Mouse (Mus musculus): ENCODE measurements around the gene Dus3l. TPM values are rescaled to one million over a fixed set of nuclear protein-coding genes. Genes with fewer than 3 reads are reported as not detected.

The Dus3l gene
- polyA plus RNA-seq, 1 experiment from 2014 or later: 42.3 TPM

GRCm38 (mm10) chr17:56754271-56755185 is 10.0 kb upstream of the Dus3l start:
- H3K9me3 ChIP-seq (ENCODE audit: low read depth, low read length): no peaks in the 10 kb centered on the region
- H3K36me3 ChIP-seq (ENCODE audit: insufficient read depth): no peaks in the 10 kb centered on the region
- H3K27me3 ChIP-seq (ENCODE audit: insufficient read depth, low read length): peaks cover 73% of the 10 kb centered on the region
- H3K4me1 ChIP-seq (ENCODE audit: insufficient read depth): no peaks in the 10 kb centered on the region; the same call in 1 of the 2 replicates
- WGBS: 14% methylated on average over 36 of the region's 36 CpGs
- H3K9ac ChIP-seq: no peak overlapping the region
- no peak for TF ChIP-seq CTCF (IDR thresholded peaks at IDR 0.05; ENCODE audit: low read depth)
- no peak overlapping the region for H3K27ac ChIP-seq (ENCODE audit: low read depth)
- no peak overlapping the region for H3K4me3 ChIP-seq (ENCODE audit: low read depth, low read length)
- peak overlapping the region; percentile 37; the same call in 1 of the 2 replicates for H3K4me2 ChIP-seq
- ATAC-seq (ENCODE audit: insufficient read depth) (no peak), DNase-seq (peak; percentile 54)

- TF ChIP-seq CTCF (IDR thresholded peaks at IDR 0.05; ENCODE audit: low read depth): peak; percentile 56
- Histone ChIP-seq H3K36me3 (ENCODE audit: insufficient read depth) (no peaks in the 10 kb centered on the region), H3K4me1 (ENCODE audit: insufficient read depth) (no peaks in the 10 kb centered on the region; the same call in 1 of the 2 replicates), H3K4me3 (ENCODE audit: low read depth, low read length) (peak overlapping the region; percentile 56), H3K9ac (peak overlapping the region; percentile 55), H3K27ac (ENCODE audit: low read depth) (no peak overlapping the region), H3K9me3 (ENCODE audit: low read depth, low read length) (no peaks in the 10 kb centered on the region), H3K4me2 (peak overlapping the region; percentile 99), H3K27me3 (ENCODE audit: insufficient read depth, low read length) (peaks cover 60% of the 10 kb centered on the region)
- WGBS: under 1% methylated on average over 45 of the region's 51 CpGs
- peak; percentile 21 for ATAC-seq (ENCODE audit: insufficient read depth)
- DNase-seq: no peak
Observed at GRCm38 (mm10) chr17:56756703-56757399, 7.7 kb upstream of the Dus3l start.

GRCm38 (mm10) chr17:56757416-56758123 is 7.0 kb upstream of the Dus3l start, which contains the start of gene Nrtn:
Gene Nrtn, minus strand, starts transcription at chr17:56757530.
- DNase-seq (peak; percentile 93), ATAC-seq (ENCODE audit: insufficient read depth) (peak; percentile 68)
- under 1% methylated on average over 48 of the region's 48 CpGs for WGBS
- peaks cover 4% of the 10 kb centered on the region; the same call in 1 of the 2 replicates for H3K4me1 ChIP-seq (ENCODE audit: insufficient read depth)
- H3K27me3 ChIP-seq (ENCODE audit: insufficient read depth, low read length): peaks cover 53% of the 10 kb centered on the region
- no peaks in the 10 kb centered on the region for H3K9me3 ChIP-seq (ENCODE audit: low read depth, low read length)
- no peak within 1 kb of the TSS for H3K27ac ChIP-seq (ENCODE audit: low read depth)
- H3K4me2 ChIP-seq: peak within 1 kb of the TSS; percentile 99
- H3K9ac ChIP-seq: peak within 1 kb of the TSS; percentile 55
- TF ChIP-seq CTCF (IDR thresholded peaks at IDR 0.05; ENCODE audit: low read depth): no peak
- H3K4me3 ChIP-seq (ENCODE audit: low read depth, low read length): peak within 1 kb of the TSS; percentile 56
- no peaks in the 10 kb centered on the region for H3K36me3 ChIP-seq (ENCODE audit: insufficient read depth)

GRCm38 (mm10) chr17:56758132-56758531 is 6.4 kb upstream of the Dus3l start:
- Histone ChIP-seq H3K27me3 (ENCODE audit: insufficient read depth, low read length) (peaks cover 47% of the 10 kb centered on the region), H3K36me3 (ENCODE audit: insufficient read depth) (no peaks in the 10 kb centered on the region), H3K4me3 (ENCODE audit: low read depth, low read length) (no peak overlapping the region), H3K27ac (ENCODE audit: low read depth) (no peak overlapping the region), H3K4me2 (peak overlapping the region; percentile 99), H3K9ac (no peak overlapping the region), H3K4me1 (ENCODE audit: insufficient read depth) (peaks cover 4% of the 10 kb centered on the region; the same call in 1 of the 2 replicates), H3K9me3 (ENCODE audit: low read depth, low read length) (no peaks in the 10 kb centered on the region)
- ATAC-seq (ENCODE audit: insufficient read depth) (no peak), DNase-seq (peak; percentile 65)
- WGBS: 6% methylated on average over 12 of the region's 12 CpGs
- peak; percentile 62 for TF ChIP-seq CTCF (IDR thresholded peaks at IDR 0.05; ENCODE audit: low read depth)

GRCm38 (mm10) chr17:56759261-56759660 is 5.3 kb upstream of the Dus3l start:
- ATAC-seq (ENCODE audit: insufficient read depth) (no peak), DNase-seq (no peak)
- Histone ChIP-seq H3K9me3 (ENCODE audit: low read depth, low read length) (no peaks in the 10 kb centered on the region), H3K27ac (ENCODE audit: low read depth) (no peak overlapping the region), H3K4me1 (ENCODE audit: insufficient read depth) (peaks cover 4% of the 10 kb centered on the region; the same call in 1 of the 2 replicates), H3K9ac (no peak overlapping the region), H3K27me3 (ENCODE audit: insufficient read depth, low read length) (peaks cover 36% of the 10 kb centered on the region), H3K4me2 (no peak overlapping the region), H3K36me3 (ENCODE audit: insufficient read depth) (no peaks in the 10 kb centered on the region), H3K4me3 (ENCODE audit: low read depth, low read length) (no peak overlapping the region)
- 35% methylated on average over 7 of the region's 7 CpGs for WGBS
- no peak for TF ChIP-seq CTCF (IDR thresholded peaks at IDR 0.05; ENCODE audit: low read depth)

GRCm38 (mm10) chr17:56761077-56761476 is 3.5 kb upstream of the Dus3l start:
- WGBS: 71% methylated on average over 3 of the region's 3 CpGs
- H3K4me1 ChIP-seq (ENCODE audit: insufficient read depth): peaks cover 7% of the 10 kb centered on the region; the same call in 1 of the 2 replicates

More at GRCm38 (mm10) chr17:56761077-56761476, 3.5 kb upstream of the Dus3l start:
- Histone ChIP-seq H3K27me3 (ENCODE audit: insufficient read depth, low read length) (peaks cover 17% of the 10 kb centered on the region), H3K36me3 (ENCODE audit: insufficient read depth) (no peaks in the 10 kb centered on the region), H3K4me3 (ENCODE audit: low read depth, low read length) (no peak overlapping the region), H3K9ac (no peak overlapping the region), H3K9me3 (ENCODE audit: low read depth, low read length) (no peaks in the 10 kb centered on the region), H3K27ac (ENCODE audit: low read depth) (no peak overlapping the region), H3K4me2 (peak overlapping the region; percentile 81; the same call in 1 of the 2 replicates)
- DNase-seq: no peak
- ATAC-seq (ENCODE audit: insufficient read depth): no peak
- TF ChIP-seq CTCF (IDR thresholded peaks at IDR 0.05; ENCODE audit: low read depth): no peak

Measured in lung, embryonic 14.5 days (tissue).